Comparison of ENCODE assay signal across 17 mouse cellular contexts in genomic region chr17:48814753-48815504, GRCm38 (mm10).
DNase-seq lines count a peak whose midpoint lies in the region; ATAC-seq lines count a peak whose summit lies in the region.
"Had no signal": no experiment of that assay in that cellular context is flagged by ENCODE, and none has a peak within 500 bp of the region (broad histone marks: within the 10 kb centered on the region; RNA-seq: fewer than 3 reads in every experiment).

No protein-coding gene starts in this region.

- no peaks in the 10 kb centered on the region for H3K9me3 ChIP-seq in hindbrain, embryonic 11.5 days (ENCODE audit: control insufficient read depth, low read length)
- no peaks in the 10 kb centered on the region for H3K9me3 ChIP-seq in hindbrain, embryonic 13.5 days
- H3K9me3 ChIP-seq in embryonic facial prominence, embryonic 14.5 days (ENCODE audit: control insufficient read depth, low read length), result no peaks in the 10 kb centered on the region
- H3K9me3 ChIP-seq in neural tube, embryonic 11.5 days (ENCODE audit: control insufficient read depth, low read length), result no peaks in the 10 kb centered on the region

- peak; percentile 85 for ATAC-seq in hindbrain, embryonic 11.5 days (ENCODE audit: low FRiP score)
- ATAC-seq in hindbrain, embryonic 13.5 days (ENCODE audit: low FRiP score), result no peak; the same call in 1 of the 2 replicates
- no peak for ATAC-seq in embryonic facial prominence, embryonic 14.5 days (ENCODE audit: low read depth)
- peak; percentile 65 for ATAC-seq in neural tube, embryonic 11.5 days (ENCODE audit: insufficient read depth, low FRiP score, low TSS enrichment)

- H3K4me1 ChIP-seq in hindbrain, embryonic 11.5 days (replicated peaks; ENCODE audit: control insufficient read depth, insufficient read depth, low read length), result no peaks in the 10 kb centered on the region; the same call in 1 of the 2 replicates
- peaks cover 33% of the 10 kb centered on the region for H3K4me1 ChIP-seq in hindbrain, embryonic 13.5 days (replicated peaks)
- no peaks in the 10 kb centered on the region for H3K4me1 ChIP-seq in embryonic facial prominence, embryonic 14.5 days (ENCODE audit: control insufficient read depth, insufficient read depth, low read length)
- H3K4me1 ChIP-seq in neural tube, embryonic 11.5 days (ENCODE audit: control insufficient read depth, insufficient read depth, low read length), result no peaks in the 10 kb centered on the region; the same call in 1 of the 2 replicates

- H3K4me2 ChIP-seq in hindbrain, embryonic 11.5 days (replicated peaks; ENCODE audit: low read depth, low read length), result no peak overlapping the region
- no peak overlapping the region for H3K4me2 ChIP-seq in hindbrain, embryonic 13.5 days
- H3K4me2 ChIP-seq in embryonic facial prominence, embryonic 14.5 days (ENCODE audit: low read depth, low read length), result no peak overlapping the region
- H3K4me2 ChIP-seq in neural tube, embryonic 11.5 days (ENCODE audit: low read depth), result no peak overlapping the region

- no peak overlapping the region for H3K4me3 ChIP-seq in hindbrain, embryonic 11.5 days (ENCODE audit: low read depth, low read length)
- H3K4me3 ChIP-seq in hindbrain, embryonic 13.5 days, result no peak overlapping the region
- no peak overlapping the region for H3K4me3 ChIP-seq in embryonic facial prominence, embryonic 14.5 days (ENCODE audit: low read depth, low read length)
- no peak overlapping the region for H3K4me3 ChIP-seq in neural tube, embryonic 11.5 days (ENCODE audit: low read depth, low read length)
- H3K4me3 ChIP-seq: myocyte had no signal

- H3K36me3 ChIP-seq in hindbrain, embryonic 11.5 days (ENCODE audit: control insufficient read depth, insufficient read depth, low read length), result no peaks in the 10 kb centered on the region
- H3K36me3 ChIP-seq in hindbrain, embryonic 13.5 days, result no peaks in the 10 kb centered on the region
- no peaks in the 10 kb centered on the region for H3K36me3 ChIP-seq in embryonic facial prominence, embryonic 14.5 days (ENCODE audit: control insufficient read depth, insufficient read depth, low read length)
- no peaks in the 10 kb centered on the region for H3K36me3 ChIP-seq in neural tube, embryonic 11.5 days (ENCODE audit: control insufficient read depth, insufficient read depth, low read length)

- H3K9ac ChIP-seq in hindbrain, embryonic 11.5 days (ENCODE audit: low read depth, low read length), result no peak overlapping the region
- H3K9ac ChIP-seq in hindbrain, embryonic 13.5 days, result no peak overlapping the region
- H3K9ac ChIP-seq in embryonic facial prominence, embryonic 14.5 days (ENCODE audit: low read depth, low read length), result no peak overlapping the region
- H3K9ac ChIP-seq in neural tube, embryonic 11.5 days (ENCODE audit: low read length), result no peak overlapping the region
- H3K9ac ChIP-seq: liver, embryonic 14.5 days had no signal

- no peak overlapping the region for H3K27ac ChIP-seq in hindbrain, embryonic 11.5 days (ENCODE audit: low read depth, low read length)
- H3K27ac ChIP-seq in hindbrain, embryonic 13.5 days, result no peak overlapping the region
- H3K27ac ChIP-seq in embryonic facial prominence, embryonic 14.5 days (replicated peaks; ENCODE audit: low read depth, low read length), result no peak overlapping the region
- no peak overlapping the region for H3K27ac ChIP-seq in neural tube, embryonic 11.5 days (ENCODE audit: low read depth, low read length)
- H3K27ac ChIP-seq: liver, embryonic 14.5 days had no signal

- WGBS in hindbrain, embryonic 11.5 days, result 41% methylated on average over 15 of the region's 15 CpGs
- WGBS in hindbrain, embryonic 13.5 days, result 40% methylated on average over 15 of the region's 15 CpGs
- WGBS in embryonic facial prominence, embryonic 14.5 days, result 54% methylated on average over 15 of the region's 15 CpGs
- 53% methylated on average over 15 of the region's 15 CpGs for WGBS in neural tube, embryonic 11.5 days

- DNase-seq in hindbrain, embryonic 11.5 days (ENCODE audit: low spot score), result peak; percentile 75
- peak; percentile 91 for DNase-seq in R1 (ENCODE audit: low read depth, low spot score)
- peak; percentile 15 for DNase-seq in embryonic facial prominence, embryonic 14.5 days (ENCODE audit: low spot score)
- DNase-seq in neural tube, embryonic 11.5 days (ENCODE audit: low spot score), result peak; percentile 64
- DNase-seq in gastrocnemius, adult 8-10 months (ENCODE audit: low spot score in 2 of 2), result no peak
- no peak for DNase-seq in adrenal gland, postnatal 4 days (ENCODE audit: low spot score in 2 of 2)
- DNase-seq: B cell, adult 2 months; cerebellum, adult 11 months; cerebellum, postnatal 36 days; heart, postnatal 14 days; kidney, adult 18-20 months; kidney, postnatal 36 days; right cerebral cortex, postnatal 4 days; thymus, postnatal 14 days had no signal

- no peaks in the 10 kb centered on the region for H3K27me3 ChIP-seq in hindbrain, embryonic 11.5 days (ENCODE audit: control insufficient read depth, insufficient read depth, low read length)
- H3K27me3 ChIP-seq in hindbrain, embryonic 13.5 days, result no peaks in the 10 kb centered on the region
- H3K27me3 ChIP-seq in embryonic facial prominence, embryonic 14.5 days (replicated peaks; ENCODE audit: control insufficient read depth, insufficient read depth, low read length), result no peaks in the 10 kb centered on the region
- no peaks in the 10 kb centered on the region for H3K27me3 ChIP-seq in neural tube, embryonic 11.5 days (ENCODE audit: control insufficient read depth, insufficient read depth, low read length)

Comparison
In these comparisons a context has a peak if more than half of its experiments do, and no peak if none do; other contexts are left out.
1. ATAC-seq: peak in hindbrain, embryonic 11.5 days (single experiment) and neural tube, embryonic 11.5 days (single experiment); none in hindbrain, embryonic 13.5 days (single experiment) and embryonic facial prominence, embryonic 14.5 days (single experiment).
2. DNase-seq: peak in hindbrain, embryonic 11.5 days (single experiment), R1 (single experiment), embryonic facial prominence, embryonic 14.5 days (single experiment) and neural tube, embryonic 11.5 days (single experiment); none in gastrocnemius, adult 8-10 months (0 of 2) and adrenal gland, postnatal 4 days (0 of 2).